Mouse (Mus musculus): ENCODE data around the gene Ankmy1. TPM values are rescaled to one million over a fixed set of nuclear protein-coding genes. Genes with fewer than 3 reads are reported as not detected.

Ankmy1 gene
- total and polyA plus RNA-seq, 2 experiments from 2014 or later = 0.27 to 0.33 TPM

GRCm38 (mm10) chr1:92912286-92912685 is 9.6 kb upstream of the Ankmy1 start:
- Histone ChIP-seq H3K27me3 (ENCODE audit: insufficient read depth, low read length) (no peaks in the 10 kb centered on the region), H3K9ac (peak overlapping the region; percentile 97), H3K4me2 (ENCODE audit: low read depth) (peak overlapping the region; percentile 97), H3K27ac (ENCODE audit: low read depth, low read length) (no peak overlapping the region), H3K4me1 (ENCODE audit: insufficient read depth) (peaks cover 28% of the 10 kb centered on the region), H3K4me3 (ENCODE audit: low read depth, low read length) (peak overlapping the region; percentile 86), H3K36me3 (ENCODE audit: insufficient read depth) (peaks cover 32% of the 10 kb centered on the region), H3K9me3 (ENCODE audit: low read length) (no peaks in the 10 kb centered on the region)
- no peak for ATAC-seq
- WGBS = 43% methylated on average over 1 of the region's 1 CpGs
- DNase-seq = no peak
- TF ChIP-seq CTCF (IDR thresholded peaks at IDR 0.05; ENCODE audit: low read depth) = peak; percentile 45

DNA sequence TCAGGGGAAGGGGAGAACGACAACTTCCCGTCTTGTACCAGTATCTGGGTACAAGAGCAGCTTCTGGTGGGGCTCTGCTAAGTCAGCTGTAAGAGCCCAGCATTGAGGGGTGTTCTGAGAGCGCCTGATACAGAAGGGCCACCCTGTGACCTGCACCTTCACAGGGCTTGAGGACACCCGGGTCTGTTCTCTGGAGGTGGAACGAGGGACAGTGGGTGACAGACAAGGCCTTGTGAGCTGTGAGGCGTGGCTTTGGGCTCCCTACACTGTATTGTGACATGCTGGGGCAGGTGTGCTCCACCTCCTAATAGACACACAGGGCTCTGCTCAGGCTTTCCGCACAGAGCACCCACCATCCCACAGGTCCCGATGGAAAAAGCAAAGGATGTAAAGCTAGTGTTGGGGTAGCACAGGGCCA is 9.0 kb upstream of the Ankmy1 start:
- Histone ChIP-seq H3K36me3 (ENCODE audit: insufficient read depth) (peaks cover 26% of the 10 kb centered on the region), H3K9ac (peak overlapping the region; percentile 97), H3K27me3 (ENCODE audit: insufficient read depth, low read length) (no peaks in the 10 kb centered on the region), H3K4me3 (ENCODE audit: low read depth, low read length) (peak overlapping the region; percentile 86), H3K4me1 (ENCODE audit: insufficient read depth) (peaks cover 28% of the 10 kb centered on the region), H3K27ac (ENCODE audit: low read depth, low read length) (peak overlapping the region; percentile 96), H3K9me3 (ENCODE audit: low read length) (no peaks in the 10 kb centered on the region), H3K4me2 (ENCODE audit: low read depth) (peak overlapping the region; percentile 97)
- no peak for ATAC-seq
- DNase-seq = peak; percentile 37
- TF ChIP-seq CTCF (IDR thresholded peaks at IDR 0.05; ENCODE audit: low read depth) = no peak
- 27% methylated on average over 8 of the region's 8 CpGs for WGBS

- H3K9ac ChIP-seq = peak overlapping the region; percentile 97
- peaks cover 28% of the 10 kb centered on the region for H3K4me1 ChIP-seq (ENCODE audit: insufficient read depth)
- peaks cover 20% of the 10 kb centered on the region for H3K36me3 ChIP-seq (ENCODE audit: insufficient read depth)
- DNase-seq (peak; percentile 83), ATAC-seq (peak; percentile 65)
- H3K27me3 ChIP-seq (ENCODE audit: insufficient read depth, low read length) = no peaks in the 10 kb centered on the region
- no peaks in the 10 kb centered on the region for H3K9me3 ChIP-seq (ENCODE audit: low read length)
- no peak for TF ChIP-seq CTCF (IDR thresholded peaks at IDR 0.05; ENCODE audit: low read depth)
- H3K4me2 ChIP-seq (ENCODE audit: low read depth) = peak overlapping the region; percentile 97
- peak overlapping the region; percentile 96 for H3K27ac ChIP-seq (ENCODE audit: low read depth, low read length)
- H3K4me3 ChIP-seq (ENCODE audit: low read depth, low read length) = peak overlapping the region; percentile 86
- WGBS = 6% methylated on average over 61 of the region's 85 CpGs
Measured at GRCm38 (mm10) chr1:92910925-92911720, 8.4 kb upstream of the Ankmy1 start.

GRCm38 (mm10) chr1:92910239-92910885 is 7.7 kb upstream of the Ankmy1 start, which contains the start of gene Rnpepl1:
Gene Rnpepl1 (plus strand): TSS chr1:92910783.
- ATAC-seq (peak; percentile 88), DNase-seq (peak; percentile 88)
- peak within 1 kb of the TSS; percentile 97 for H3K9ac ChIP-seq
- peaks cover 12% of the 10 kb centered on the region for H3K36me3 ChIP-seq (ENCODE audit: insufficient read depth)
- peak within 1 kb of the TSS; percentile 86 for H3K4me3 ChIP-seq (ENCODE audit: low read depth, low read length)
- WGBS = under 1% methylated on average over 33 of the region's 57 CpGs
- H3K4me1 ChIP-seq (ENCODE audit: insufficient read depth) = peaks cover 28% of the 10 kb centered on the region
- H3K9me3 ChIP-seq (ENCODE audit: low read length) = no peaks in the 10 kb centered on the region
- H3K4me2 ChIP-seq (ENCODE audit: low read depth) = peak within 1 kb of the TSS; percentile 97
- peak within 1 kb of the TSS; percentile 96 for H3K27ac ChIP-seq (ENCODE audit: low read depth, low read length)
- H3K27me3 ChIP-seq (ENCODE audit: insufficient read depth, low read length) = no peaks in the 10 kb centered on the region
- peak; percentile 75 for TF ChIP-seq CTCF (IDR thresholded peaks at IDR 0.05; ENCODE audit: low read depth)

DNA sequence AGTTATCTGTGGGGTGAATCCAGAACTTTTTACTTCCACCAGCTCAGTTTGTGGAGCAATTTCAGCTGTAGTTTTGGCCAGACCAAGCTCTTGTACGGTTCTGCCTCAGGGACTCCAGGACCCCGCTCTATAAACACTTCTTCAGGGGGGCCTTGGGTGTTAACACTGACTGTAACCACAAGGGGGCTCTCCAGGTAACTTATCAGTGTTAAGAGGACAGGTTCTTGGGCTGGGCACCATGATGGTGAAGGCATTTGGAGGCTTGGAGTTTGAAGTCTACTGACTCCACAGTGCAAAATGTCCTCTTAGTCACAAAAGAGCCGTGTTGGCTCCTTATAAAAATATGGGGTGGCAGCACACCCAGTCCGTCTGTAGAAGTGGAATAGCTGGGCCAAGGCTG is 6.4 kb upstream of the Ankmy1 start:
- H3K4me3 ChIP-seq (ENCODE audit: low read depth, low read length) = no peak overlapping the region

DNA sequence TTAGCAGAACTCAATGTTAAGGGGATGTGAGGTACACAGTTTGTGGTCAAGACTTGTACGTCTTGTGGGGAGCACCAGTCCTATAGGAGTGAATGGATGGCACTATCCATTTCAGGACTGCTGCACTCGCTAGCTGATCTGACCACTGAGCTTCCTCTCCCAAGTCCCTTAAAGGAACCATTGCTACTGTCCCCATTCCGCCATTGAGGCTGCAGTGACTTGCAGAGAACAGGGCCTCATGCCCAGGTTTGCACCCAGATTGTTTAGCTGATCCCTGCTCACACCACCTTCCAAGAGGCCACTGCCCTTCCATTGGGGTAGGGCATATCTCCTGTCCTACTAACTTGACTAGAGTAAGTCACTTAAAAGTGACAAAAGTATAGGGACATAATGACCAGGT is 6.0 kb upstream of the Ankmy1 start:
- DNase-seq = no peak
- H3K4me1 ChIP-seq (ENCODE audit: insufficient read depth) = peaks cover 28% of the 10 kb centered on the region
- no peak for TF ChIP-seq CTCF (IDR thresholded peaks at IDR 0.05; ENCODE audit: low read depth)

More for the DNA sequence above, 6.4 kb upstream of the Ankmy1 start:
- no peak for ATAC-seq
- no peak overlapping the region for H3K4me2 ChIP-seq (ENCODE audit: low read depth)
- no peaks in the 10 kb centered on the region for H3K36me3 ChIP-seq (ENCODE audit: insufficient read depth)
- peak; percentile 50; the same call in 1 of the 2 replicates for TF ChIP-seq CTCF (IDR thresholded peaks at IDR 0.05; ENCODE audit: low read depth)
- WGBS = 66% methylated on average over 4 of the region's 4 CpGs
- H3K27me3 ChIP-seq (ENCODE audit: insufficient read depth, low read length) = no peaks in the 10 kb centered on the region
- H3K9me3 ChIP-seq (ENCODE audit: low read length) = no peaks in the 10 kb centered on the region
- DNase-seq = peak; percentile 39
- H3K4me1 ChIP-seq (ENCODE audit: insufficient read depth) = peaks cover 28% of the 10 kb centered on the region
- no peak overlapping the region for H3K9ac ChIP-seq
- no peak overlapping the region for H3K27ac ChIP-seq (ENCODE audit: low read depth, low read length)

More for the DNA sequence above, 6.0 kb upstream of the Ankmy1 start:
- H3K36me3 ChIP-seq (ENCODE audit: insufficient read depth) = no peaks in the 10 kb centered on the region
- H3K27ac ChIP-seq (ENCODE audit: low read depth, low read length) = no peak overlapping the region
- H3K9me3 ChIP-seq (ENCODE audit: low read length) = no peaks in the 10 kb centered on the region
- H3K4me3 ChIP-seq (ENCODE audit: low read depth, low read length) = no peak overlapping the region
- WGBS = 96% methylated on average over 3 of the region's 3 CpGs
- no peak overlapping the region for H3K9ac ChIP-seq
- H3K27me3 ChIP-seq (ENCODE audit: insufficient read depth, low read length) = no peaks in the 10 kb centered on the region
- no peak for ATAC-seq
- no peak overlapping the region for H3K4me2 ChIP-seq (ENCODE audit: low read depth)
